Comparison of ENCODE assay signal across 17 mouse cellular contexts in the genomic region with DNA sequence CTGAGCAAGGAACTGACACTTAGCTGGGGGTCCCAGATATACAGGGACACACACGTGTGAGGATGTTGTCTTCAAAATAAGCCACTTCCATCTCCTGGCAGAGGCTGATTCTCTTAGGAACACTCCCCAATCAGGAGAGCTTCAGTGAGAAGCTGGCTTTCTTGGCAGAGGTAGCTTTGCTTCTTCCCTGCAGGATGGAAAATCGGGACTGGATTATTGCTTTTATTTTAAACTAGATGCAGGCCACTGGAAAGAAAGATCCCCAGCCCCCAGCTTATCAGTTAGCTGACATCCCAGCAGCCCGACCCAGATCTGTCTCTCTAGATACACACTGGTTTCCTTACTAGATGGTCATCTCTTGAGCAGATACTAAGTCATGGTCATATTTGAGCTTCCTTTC. TPM values are rescaled to one million over a fixed set of nuclear protein-coding genes. Genes with fewer than 3 reads are reported as not detected.
DNase-seq lines count a peak whose midpoint lies in the region; ATAC-seq and TF ChIP-seq lines count a peak whose summit lies in the region.
"Had no signal": no experiment of that assay in that cellular context is flagged by ENCODE, and none has a peak within 500 bp of the region (broad histone marks: within the 10 kb centered on the region; RNA-seq: fewer than 3 reads in every experiment).

No protein-coding gene starts in this region.

- peaks cover 3% of the 10 kb centered on the region; the same call in 1 of the 2 replicates for H3K4me1 ChIP-seq in forebrain, embryonic 14.5 days (ENCODE audit: control insufficient read depth, insufficient read depth, low read length)
- H3K4me1 ChIP-seq in forebrain, embryonic 12.5 days, result peaks cover 4% of the 10 kb centered on the region
- no peaks in the 10 kb centered on the region for H3K4me1 ChIP-seq in kidney, adult 2 months (ENCODE audit: control insufficient read depth, insufficient read depth, low read length)
- H3K4me1 ChIP-seq: intestine, embryonic 15.5 days had no signal

- no peak overlapping the region for H3K4me2 ChIP-seq in forebrain, embryonic 14.5 days (ENCODE audit: low read length)
- H3K4me2 ChIP-seq in forebrain, embryonic 12.5 days, result no peak overlapping the region
- H3K4me2 ChIP-seq: intestine, embryonic 15.5 days; midbrain, embryonic 11.5 days had no signal

- no peak for TF ChIP-seq CTCF in kidney, adult 2 months (conservative IDR thresholded peaks at IDR 0.05; ENCODE audit: insufficient read depth, insufficient read length, low read depth, low read length)

- WGBS in forebrain, embryonic 14.5 days, result 37% methylated on average over 3 of the region's 3 CpGs
- WGBS in forebrain, embryonic 12.5 days, result 39% methylated on average over 3 of the region's 3 CpGs
- 45% methylated on average over 3 of the region's 3 CpGs for WGBS in kidney, adult 2 months

- no peak overlapping the region for H3K9ac ChIP-seq in forebrain, embryonic 14.5 days (ENCODE audit: low read length)
- H3K9ac ChIP-seq in forebrain, embryonic 12.5 days, result no peak overlapping the region
- H3K9ac ChIP-seq: intestine, embryonic 15.5 days had no signal

- TF ChIP-seq POLR2A in kidney, adult 2 months (IDR thresholded peaks at IDR 0.05; ENCODE audit: low read depth, low read length), result no peak

- H3K4me3 ChIP-seq in forebrain, embryonic 14.5 days (ENCODE audit: low read depth, low read length), result no peak overlapping the region
- no peak overlapping the region for H3K4me3 ChIP-seq in forebrain, embryonic 12.5 days (replicated peaks)
- no peak overlapping the region for H3K4me3 ChIP-seq in kidney, adult 2 months (ENCODE audit: insufficient read depth, low read depth, low read length)
- H3K4me3 ChIP-seq: gastrocnemius, adult 2 months; heart, embryonic 10.5 days; intestine, embryonic 15.5 days had no signal

- peak; percentile 40 for DNase-seq in forebrain, embryonic 14.5 days (ENCODE audit: low spot score)
- peak; percentile 45 for DNase-seq in right cerebral cortex, adult 18-20 months
- no peak for DNase-seq in right cerebral cortex, postnatal 4 days
- peak; percentile 18 to 39 for DNase-seq in left cerebral cortex, adult 8-10 months (ENCODE audit: low spot score in 2 of 2)
- DNase-seq in kidney, adult 2 months, result no peak
- no peak for DNase-seq in gastrocnemius, adult 18-20 months (ENCODE audit: low spot score)
- DNase-seq: gastrocnemius, adult 2 months; kidney, postnatal 36 days; lung, postnatal 14 days had no signal

- no peaks in the 10 kb centered on the region for H3K36me3 ChIP-seq in forebrain, embryonic 14.5 days (ENCODE audit: control insufficient read depth, insufficient read depth, low read length)
- no peaks in the 10 kb centered on the region for H3K36me3 ChIP-seq in forebrain, embryonic 12.5 days (replicated peaks)
- H3K36me3 ChIP-seq in kidney, adult 2 months (ENCODE audit: control insufficient read depth, insufficient read depth, low read length), result no peaks in the 10 kb centered on the region
- H3K36me3 ChIP-seq: G1E; heart, embryonic 10.5 days; intestine, embryonic 15.5 days had no signal

- no peaks in the 10 kb centered on the region for H3K9me3 ChIP-seq in forebrain, embryonic 14.5 days (replicated peaks; ENCODE audit: control insufficient read depth, low read length)
- no peaks in the 10 kb centered on the region for H3K9me3 ChIP-seq in forebrain, embryonic 12.5 days
- H3K9me3 ChIP-seq: heart, embryonic 10.5 days; intestine, embryonic 15.5 days had no signal

- ATAC-seq in forebrain, embryonic 14.5 days, result no peak
- no peak for ATAC-seq in forebrain, embryonic 12.5 days (ENCODE audit: low FRiP score)
- ATAC-seq: intestine, embryonic 15.5 days had no signal

- peaks cover 20% of the 10 kb centered on the region for H3K27me3 ChIP-seq in forebrain, embryonic 14.5 days (replicated peaks; ENCODE audit: control insufficient read depth, insufficient read depth, low read length)
- peaks cover 36% of the 10 kb centered on the region for H3K27me3 ChIP-seq in forebrain, embryonic 12.5 days
- H3K27me3 ChIP-seq in kidney, adult 2 months (replicated peaks; ENCODE audit: control insufficient read depth, insufficient read depth, low read length), result no peaks in the 10 kb centered on the region

- no peak overlapping the region for H3K27ac ChIP-seq in forebrain, embryonic 14.5 days (ENCODE audit: low read depth, low read length)
- H3K27ac ChIP-seq in forebrain, embryonic 12.5 days, result no peak overlapping the region
- no peak overlapping the region for H3K27ac ChIP-seq in kidney, adult 2 months (ENCODE audit: insufficient read depth, low read depth, low read length)
- H3K27ac ChIP-seq: gastrocnemius, adult 2 months; heart, embryonic 10.5 days; intestine, embryonic 15.5 days had no signal

RNA-seq across cellular contexts. Expression of a gene that starts 2.4 kb away (rescaled TPM):
- polyA plus RNA-seq in forebrain, embryonic 14.5 days (2014; fragmentation: Nextera tagmentation; extraction: Ambion mirVana), result 6.6 and 8.6 TPM in 2 replicates
- polyA plus RNA-seq in forebrain, embryonic 12.5 days (2016; fragmentation: Nextera tagmentation; extraction: Ambion mirVana), result 2.4 and 2.7 TPM in 2 replicates
- total RNA-seq in left cerebral cortex, adult 8-10 months (2022), result 10 to 100 TPM; 54.4 to 64.7 (median 60.9) TPM
- not detected in 2 replicates for polyA plus RNA-seq in kidney, adult 2 months (2012; rRNA removed)
- total RNA-seq in gastrocnemius, adult 18-20 months (2021), result not detected
- total RNA-seq: gastrocnemius, adult 2 months; hematopoietic stem cell, adult 5-6 weeks; liver, adult 2 months had no signal
- polyA plus RNA-seq: C2C12; G1E; liver, adult 2 months had no signal

Comparison
In these comparisons a context has a peak if more than half of its experiments do, and no peak if none do; other contexts are left out.
1. DNase-seq: peak in forebrain, embryonic 14.5 days (single experiment), right cerebral cortex, adult 18-20 months (single experiment) and left cerebral cortex, adult 8-10 months (2 of 2); none in right cerebral cortex, postnatal 4 days (single experiment), kidney, adult 2 months (single experiment) and gastrocnemius, adult 18-20 months (single experiment).